Mouse (Mus musculus) limb, embryonic 14.5 days (tissue): ENCODE measurements around the gene Hes1. TPM values are rescaled to one million over a fixed set of nuclear protein-coding genes. Genes with fewer than 3 reads are reported as not detected.

Experiments used
- ATAC-seq: fragments of 200-750 bp; cut with Nextera tagmentation; 2 replicates; pipeline ENCODE4 v1.8.0; 2017; ENCODE audit warnings: low read depth, moderate number of reproducible peaks, moderate TSS enrichment; ENCODE audit not compliant: low FRiP score
- DNase-seq: peaks from one replicate; pipeline ENCODE4 v3.0.0-alpha.2; 2015; ENCODE audit warnings: low spot score
- H3K27ac ChIP-seq: fragments of 300-500 bp; sonication (generic); replicated peaks from 2 replicates; pipeline ENCODE4 v1.5.1; 2014; ENCODE audit warnings: low read depth, mild to moderate bottlenecking, low read length, moderate library complexity, mixed read lengths
- H3K27me3 ChIP-seq: fragments of 300-500 bp; sonication (generic); 2 replicates; pipeline ENCODE4 v1.6.1; 2014; ENCODE audit warnings: low read length, mixed read lengths; ENCODE audit not compliant: control insufficient read depth, insufficient read depth
- H3K36me3 ChIP-seq: fragments of 300-500 bp; sonication (generic); 2 replicates; pipeline ENCODE4 v1.6.1; 2014; ENCODE audit warnings: mild to moderate bottlenecking, low read length, moderate library complexity, mixed read lengths; ENCODE audit not compliant: control insufficient read depth, insufficient read depth
- H3K4me1 ChIP-seq: fragments of 300-500 bp; sonication (generic); 2 replicates; pipeline ENCODE4 v1.6.1; 2014; ENCODE audit warnings: antibody characterized with exemption, low read length, mixed read lengths; ENCODE audit not compliant: control insufficient read depth, insufficient read depth
- H3K4me2 ChIP-seq: fragments of 300-500 bp; sonication (generic); replicated peaks from 2 replicates; pipeline ENCODE4 v1.6.1; 2014; ENCODE audit warnings: low read depth, mild to moderate bottlenecking, low read length, moderate library complexity; ENCODE audit not compliant: severe bottlenecking
- H3K4me3 ChIP-seq: fragments of 300-500 bp; sonication (generic); replicated peaks from 2 replicates; pipeline ENCODE4 v1.5.1; 2014; ENCODE audit warnings: low read length
- H3K9ac ChIP-seq: fragments of 300-500 bp; sonication (generic); 2 replicates; pipeline ENCODE4 v1.6.1; 2014; ENCODE audit warnings: mild to moderate bottlenecking, low read depth, low read length, moderate library complexity; ENCODE audit not compliant: severe bottlenecking
- H3K9me3 ChIP-seq: fragments of 300-500 bp; sonication (generic); 2 replicates; pipeline ENCODE4 v1.6.1; 2016; ENCODE audit warnings: low read length; ENCODE audit not compliant: control insufficient read depth
- POLR2A ChIP-seq: fragments of 200-500 bp; IDR thresholded peaks from 2 replicates; pipeline ENCODE4 v1.8.0; 2012; ENCODE audit warnings: inconsistent platforms, mild to moderate bottlenecking, moderate library complexity, borderline replicate concordance; ENCODE audit not compliant: insufficient read depth, insufficient read length; ENCODE audit errors: extremely low read depth
- WGBS: fragments of 180-500 bp; shearing (Covaris S2); extraction: QIAGEN DNeasy Blood & Tissue Kit; methylation state at CpG from one replicate; pipeline ENCODE4 v1.1.7; 2014; 5-methylcytosine and 5-hydroxymethylcytosine counted together
- polyA plus RNA-seq, 2 experiments: library from polyadenylated mRNA; depleted of rRNA in 1 of 2; stranded (reverse) in 1 of 2; unstranded in 1 of 2; fragments of >200 nt; fragmentation: Nextera tagmentation in 1 of 2; extraction: Ambion mirVana in 1 of 2; gene quantifications; 2 replicates each; pipeline versions ENCODE4 v1.2.1 to v1.2.3; 2012 to 2014

The Hes1 gene
- polyA plus RNA-seq (2012; rRNA removed), result 143 and 188 TPM in 2 replicates
- polyA plus RNA-seq (2014; fragmentation: Nextera tagmentation; extraction: Ambion mirVana), result 71.9 and 73.4 TPM in 2 replicates

DNA sequence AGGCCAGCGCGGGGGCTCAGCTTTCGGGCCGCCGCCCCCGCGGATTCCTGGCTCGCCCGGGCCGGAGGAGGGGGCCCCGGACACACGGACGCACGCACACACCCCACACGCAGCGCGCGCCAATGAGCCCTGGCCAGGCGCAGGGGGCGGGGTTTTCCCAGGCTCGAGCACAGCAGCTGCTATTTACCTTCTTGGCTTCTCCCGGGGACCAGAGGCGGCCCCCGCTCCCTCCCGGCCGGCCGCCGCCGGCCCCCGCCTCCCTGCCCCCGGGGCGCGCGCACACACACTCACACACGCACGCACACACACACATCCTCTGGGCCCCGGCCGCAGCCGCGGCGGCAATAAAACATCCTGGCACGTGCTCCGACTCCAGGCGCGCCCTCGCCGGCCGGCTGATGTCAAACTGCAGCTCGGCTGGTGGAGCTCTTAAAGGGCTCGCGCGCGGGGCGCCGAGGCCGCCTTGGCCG lies at the start of gene Hes1:
Gene Hes1, plus strand, starts transcription at position 401 of the 470 bp plus-strand sequence.
- H3K36me3 ChIP-seq, result peaks cover 7% of the 10 kb centered on the region
- no peaks in the 10 kb centered on the region for H3K9me3 ChIP-seq
- WGBS, result under 1% methylated on average over 35 of the region's 57 CpGs
- TF ChIP-seq POLR2A, result no peak
- no peaks in the 10 kb centered on the region for H3K27me3 ChIP-seq
- DNase-seq, result peak; percentile 92
- ATAC-seq, result peak; percentile 73
- H3K4me2 ChIP-seq, result peak within 1 kb of the TSS; percentile 90
- H3K27ac ChIP-seq, result peak within 1 kb of the TSS; percentile 94
- peak within 1 kb of the TSS; percentile 84 for H3K9ac ChIP-seq
- H3K4me1 ChIP-seq, result peaks cover 48% of the 10 kb centered on the region
- peak within 1 kb of the TSS; percentile 64 for H3K4me3 ChIP-seq

DNA sequence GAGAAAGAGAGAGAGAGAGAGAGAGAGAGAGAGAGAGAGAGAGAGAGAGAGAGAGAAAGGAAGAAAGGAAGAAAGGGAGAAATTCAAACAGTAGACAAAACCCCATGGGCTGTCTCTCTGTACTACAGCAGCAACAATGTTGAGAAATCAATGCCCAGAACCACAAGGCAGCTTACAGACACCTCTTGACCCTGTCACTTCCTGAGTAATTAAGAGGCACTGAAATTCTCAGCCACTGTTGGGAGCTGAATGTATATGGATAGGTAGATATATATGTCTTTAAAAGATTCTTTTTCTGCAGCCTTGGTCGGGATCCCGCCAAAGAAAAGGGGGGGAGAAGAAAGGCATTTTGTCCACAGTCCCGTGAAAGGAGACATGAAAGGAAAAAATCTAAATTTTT lies 48.1 kb upstream of the Hes1 start:
- H3K4me3 ChIP-seq, result no peak overlapping the region
- DNase-seq, result no peak
- H3K27me3 ChIP-seq, result no peaks in the 10 kb centered on the region
- H3K4me1 ChIP-seq, result peaks cover 30% of the 10 kb centered on the region
- ATAC-seq, result no peak
- 20% methylated on average over 3 of the region's 3 CpGs for WGBS
- no peak for TF ChIP-seq POLR2A
- H3K27ac ChIP-seq, result no peak overlapping the region
- no peaks in the 10 kb centered on the region for H3K9me3 ChIP-seq
- H3K4me2 ChIP-seq, result no peak overlapping the region
- H3K36me3 ChIP-seq, result no peaks in the 10 kb centered on the region
- no peak overlapping the region for H3K9ac ChIP-seq

DNA sequence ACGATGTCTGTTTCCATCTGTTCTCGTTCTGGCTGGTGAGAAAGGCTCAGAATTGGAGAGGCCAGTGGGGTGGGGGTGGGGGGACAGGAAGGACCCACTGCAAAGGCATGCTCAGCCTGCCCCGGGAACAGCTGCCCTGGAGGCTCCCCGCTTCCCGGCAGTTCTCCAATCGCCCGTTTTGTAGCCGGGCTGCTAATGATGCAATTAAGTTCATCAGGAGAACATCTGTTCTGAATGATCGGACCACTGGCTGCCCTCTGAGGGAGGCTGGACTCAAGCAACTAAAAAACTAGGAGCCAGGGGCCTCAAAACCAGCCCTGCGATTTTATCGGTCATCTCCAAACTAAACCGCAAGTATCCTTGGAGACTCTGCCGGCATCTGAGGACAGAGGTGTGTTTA lies 44.1 kb upstream of the Hes1 start:
- peaks cover 58% of the 10 kb centered on the region for H3K4me1 ChIP-seq
- H3K27ac ChIP-seq, result no peak overlapping the region
- TF ChIP-seq POLR2A, result no peak
- H3K36me3 ChIP-seq, result no peaks in the 10 kb centered on the region
- no peaks in the 10 kb centered on the region for H3K9me3 ChIP-seq
- DNase-seq, result peak; percentile 55
- no peak overlapping the region for H3K9ac ChIP-seq
- peak overlapping the region; percentile 26 for H3K4me2 ChIP-seq
- no peaks in the 10 kb centered on the region for H3K27me3 ChIP-seq
- peak; percentile 60 for ATAC-seq
- 5% methylated on average over 13 of the region's 13 CpGs for WGBS
- no peak overlapping the region for H3K4me3 ChIP-seq

DNA sequence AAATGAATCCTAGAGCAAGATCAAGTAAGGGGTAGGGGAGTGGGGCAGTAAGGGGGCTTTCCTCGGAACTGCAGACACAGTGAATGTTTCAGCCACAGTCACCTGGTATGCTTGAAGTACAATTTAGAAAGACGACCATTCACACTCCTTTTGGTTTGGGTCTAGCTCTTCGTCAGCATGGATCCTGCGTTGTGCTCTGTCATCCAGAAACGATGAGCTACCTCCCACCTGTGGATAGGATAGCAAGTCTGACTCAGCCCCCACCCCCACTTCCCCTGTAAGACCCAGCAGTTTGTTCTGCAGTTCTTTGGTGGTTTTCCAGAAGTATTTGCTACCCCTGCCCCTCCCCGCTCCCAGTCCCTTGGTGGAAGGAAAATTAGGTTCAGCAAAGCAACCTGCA lies 41.8 kb upstream of the Hes1 start:
- Histone ChIP-seq H3K27ac (no peak overlapping the region), H3K36me3 (no peaks in the 10 kb centered on the region), H3K4me2 (0 out of 2 replicates have a peak overlapping the region, but pooled peaks have one; percentile 7), H3K4me1 (peaks cover 53% of the 10 kb centered on the region), H3K27me3 (no peaks in the 10 kb centered on the region), H3K4me3 (no peak overlapping the region), H3K9ac (no peak overlapping the region), H3K9me3 (no peaks in the 10 kb centered on the region)
- ATAC-seq, result no peak
- TF ChIP-seq POLR2A, result no peak
- 56% methylated on average over 6 of the region's 6 CpGs for WGBS
- DNase-seq, result no peak

DNA sequence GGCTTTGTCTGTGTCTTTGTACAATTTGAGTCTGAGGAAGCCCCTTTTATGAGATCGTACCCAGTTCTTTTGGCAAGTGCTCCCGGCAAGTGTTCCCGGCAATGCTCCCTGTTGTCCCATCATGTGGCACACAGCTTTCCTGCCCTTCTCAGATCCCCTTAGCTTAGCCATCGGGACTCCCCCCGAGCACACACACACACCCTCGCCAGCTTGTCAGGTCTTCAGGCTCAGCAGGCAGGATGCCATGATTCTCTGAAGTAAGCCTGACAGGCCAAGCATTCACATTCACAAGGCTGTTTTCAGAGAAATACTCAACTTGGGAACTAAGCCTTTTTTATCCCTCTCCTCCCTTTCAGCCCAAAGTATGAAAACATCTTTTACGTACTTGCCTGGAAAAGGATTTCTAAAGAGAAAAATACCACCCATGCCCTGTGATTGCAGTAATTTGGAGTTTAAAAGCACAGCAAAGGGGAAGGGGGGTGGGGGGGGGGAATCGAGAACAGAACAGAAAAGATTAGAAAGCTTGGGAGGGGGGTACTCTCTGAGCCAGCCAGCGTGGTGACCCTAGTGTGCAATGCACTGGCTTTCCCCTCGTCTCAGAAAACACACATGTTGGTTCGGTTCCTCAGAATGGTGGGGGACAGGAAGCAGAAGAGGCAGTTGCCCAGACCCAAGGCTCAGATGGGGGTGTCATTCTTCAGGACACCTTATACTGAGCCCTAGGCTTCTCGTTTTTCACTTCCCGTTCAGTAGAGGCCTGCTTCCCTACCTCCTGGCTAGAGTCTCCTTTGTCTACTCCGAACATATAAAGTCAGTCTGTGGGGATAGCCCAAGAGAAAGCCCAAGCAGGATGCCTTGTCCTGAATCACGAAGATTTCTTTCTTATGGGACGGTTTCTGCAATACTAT lies 41.0 kb upstream of the Hes1 start:
- Histone ChIP-seq H3K4me1 (peaks cover 55% of the 10 kb centered on the region), H3K27me3 (no peaks in the 10 kb centered on the region), H3K36me3 (no peaks in the 10 kb centered on the region), H3K4me3 (no peak overlapping the region), H3K9ac (no peak overlapping the region), H3K9me3 (no peaks in the 10 kb centered on the region), H3K27ac (0 out of 2 replicates have a peak overlapping the region, but pooled peaks have one; percentile 38), H3K4me2 (0 out of 2 replicates have a peak overlapping the region, but pooled peaks have one; percentile 7)
- TF ChIP-seq POLR2A, result no peak
- DNase-seq (no peak), ATAC-seq (no peak)
- 43% methylated on average over 16 of the region's 16 CpGs for WGBS
